Mouse (Mus musculus): ENCODE measurements around the gene Cyp4f13. TPM values are rescaled to one million over a fixed set of nuclear protein-coding genes. Genes with fewer than 3 reads are reported as not detected.

The Cyp4f13 gene
- total RNA-seq, 1 experiment, result 15.2 TPM

DNA sequence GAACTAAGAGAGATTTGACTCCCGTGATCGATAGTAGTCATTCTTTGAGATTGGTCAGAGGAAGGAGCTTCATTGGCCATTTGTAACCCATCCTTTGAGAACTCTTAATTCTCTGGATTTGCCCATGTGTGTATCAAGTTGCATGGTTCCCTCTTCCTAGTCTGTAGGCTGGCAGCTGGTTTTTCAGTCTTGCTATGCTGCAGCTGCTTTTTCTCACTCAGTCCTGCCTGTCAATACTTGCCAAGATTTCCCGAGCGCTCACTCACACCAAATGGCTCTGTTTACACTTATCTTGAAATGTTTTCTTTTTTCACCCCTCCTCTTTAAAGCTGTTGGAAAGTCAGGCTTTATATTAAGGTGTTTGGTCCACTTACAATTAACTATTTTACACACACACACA is 34.2 kb upstream of the Cyp4f13 start:
- no peak overlapping the region for H3K9ac ChIP-seq (ENCODE audit: insufficient read depth, low read depth, low read length, poor library complexity, severe bottlenecking)
- in situ Hi-C loops (cut with MboI; ENCODE audit: low sequenced_read_pairs in 2 of 2, unreplicated experiment in 2 of 2), result no loop called here
- no peak overlapping the region for H3K4me3 ChIP-seq (ENCODE audit: insufficient read depth in 1 of 2, low read depth in 1 of 2, low read length in 2 of 2, poor library complexity in 1 of 2, severe bottlenecking in 1 of 2)
- TF ChIP-seq ZNF384 (IDR thresholded peaks at IDR 0.05; ENCODE audit: low read depth, low read length) (no peak), ZC3H11A (IDR thresholded peaks at IDR 0.05; ENCODE audit: borderline replicate concordance, low read depth, low read length) (no peak), MAFK (IDR thresholded peaks at IDR 0.05; ENCODE audit: insufficient read depth, low read depth, low read length) (no peak), CHD2 (IDR thresholded peaks at IDR 0.05; ENCODE audit: low read depth, low read length) (no peak), HCFC1 (IDR thresholded peaks at IDR 0.05; ENCODE audit: borderline replicate concordance, insufficient read depth, low read length) (no peak)
- no peak overlapping the region for H3K27ac ChIP-seq (ENCODE audit: insufficient read depth, low read depth, low read length, poor library complexity, severe bottlenecking)
- no peaks in the 10 kb centered on the region for H3K9me3 ChIP-seq (ENCODE audit: control insufficient read depth, insufficient read depth, low read depth, low read length)
- DNase-seq (ENCODE audit: low read depth, low spot score), result no peak
- H3K4me1 ChIP-seq (ENCODE audit: control insufficient read depth in 2 of 2, insufficient read depth in 2 of 2, low read length in 2 of 2, poor library complexity in 1 of 2), result no peaks in the 10 kb centered on the region
- H3K36me3 ChIP-seq (ENCODE audit: control insufficient read depth, insufficient read depth, low read length, poor library complexity, severe bottlenecking), result peaks cover 8% of the 10 kb centered on the region

GRCm38 (mm10) chr17:32965623-32966290 is 18.6 kb upstream of the Cyp4f13 start, which contains the start of gene Zfp472:
Gene Zfp472, plus strand, starts transcription at chr17:32965814.
- Histone ChIP-seq H3K4me3 (ENCODE audit: insufficient read depth in 1 of 2, low read depth in 1 of 2, low read length in 2 of 2, poor library complexity in 1 of 2, severe bottlenecking in 1 of 2) (peak within 1 kb of the TSS; percentile 91 to 93), H3K9me3 (ENCODE audit: control insufficient read depth, insufficient read depth, low read depth, low read length) (no peaks in the 10 kb centered on the region), H3K4me1 (ENCODE audit: control insufficient read depth in 2 of 2, insufficient read depth in 2 of 2, low read length in 2 of 2, poor library complexity in 1 of 2) (no peaks in the 10 kb centered on the region), H3K9ac (ENCODE audit: insufficient read depth, low read depth, low read length, poor library complexity, severe bottlenecking) (peak within 1 kb of the TSS; percentile 89), H3K36me3 (ENCODE audit: control insufficient read depth, insufficient read depth, low read length, poor library complexity, severe bottlenecking) (no peaks in the 10 kb centered on the region), H3K27ac (ENCODE audit: insufficient read depth, low read depth, low read length, poor library complexity, severe bottlenecking) (peak within 1 kb of the TSS; percentile 40)
- DNase-seq (ENCODE audit: low read depth, low spot score), result peak; percentile 90
- in situ Hi-C loops (cut with MboI; ENCODE audit: low sequenced_read_pairs in 2 of 2, unreplicated experiment in 2 of 2), result no loop called here
- TF ChIP-seq MAFK (IDR thresholded peaks at IDR 0.05; ENCODE audit: insufficient read depth, low read depth, low read length) (no peak), HCFC1 (IDR thresholded peaks at IDR 0.05; ENCODE audit: borderline replicate concordance, insufficient read depth, low read length) (peak; percentile 76), CHD2 (IDR thresholded peaks at IDR 0.05; ENCODE audit: low read depth, low read length) (peak; percentile 92), ZNF384 (IDR thresholded peaks at IDR 0.05; ENCODE audit: low read depth, low read length) (no peak), ZC3H11A (IDR thresholded peaks at IDR 0.05; ENCODE audit: borderline replicate concordance, low read depth, low read length) (0 out of 2 replicates have a peak, but pooled peaks have one; percentile 8)

GRCm38 (mm10) chr17:32965253-32965622 is 18.0 kb upstream of the Cyp4f13 start:
- DNase-seq (ENCODE audit: low read depth, low spot score), result no peak
- peak overlapping the region; percentile 91 to 93 for H3K4me3 ChIP-seq (ENCODE audit: insufficient read depth in 1 of 2, low read depth in 1 of 2, low read length in 2 of 2, poor library complexity in 1 of 2, severe bottlenecking in 1 of 2)
- H3K27ac ChIP-seq (ENCODE audit: insufficient read depth, low read depth, low read length, poor library complexity, severe bottlenecking), result 0 out of 2 replicates have a peak overlapping the region, but pooled peaks have one; percentile 27
- no peaks in the 10 kb centered on the region for H3K9me3 ChIP-seq (ENCODE audit: control insufficient read depth, insufficient read depth, low read depth, low read length)
- TF ChIP-seq HCFC1 (IDR thresholded peaks at IDR 0.05; ENCODE audit: borderline replicate concordance, insufficient read depth, low read length) (no peak), MAFK (IDR thresholded peaks at IDR 0.05; ENCODE audit: insufficient read depth, low read depth, low read length) (no peak), ZNF384 (IDR thresholded peaks at IDR 0.05; ENCODE audit: low read depth, low read length) (no peak), ZC3H11A (IDR thresholded peaks at IDR 0.05; ENCODE audit: borderline replicate concordance, low read depth, low read length) (no peak), CHD2 (IDR thresholded peaks at IDR 0.05; ENCODE audit: low read depth, low read length) (no peak)
- in situ Hi-C loops (cut with MboI; ENCODE audit: low sequenced_read_pairs in 2 of 2, unreplicated experiment in 2 of 2), result no loop called here
- no peaks in the 10 kb centered on the region for H3K36me3 ChIP-seq (ENCODE audit: control insufficient read depth, insufficient read depth, low read length, poor library complexity, severe bottlenecking)
- peak overlapping the region; percentile 76 for H3K9ac ChIP-seq (ENCODE audit: insufficient read depth, low read depth, low read length, poor library complexity, severe bottlenecking)
- no peaks in the 10 kb centered on the region for H3K4me1 ChIP-seq (ENCODE audit: control insufficient read depth in 2 of 2, insufficient read depth in 2 of 2, low read length in 2 of 2, poor library complexity in 1 of 2)

- H3K9ac ChIP-seq (ENCODE audit: insufficient read depth, low read depth, low read length, poor library complexity, severe bottlenecking), result 0 out of 2 replicates have a peak overlapping the region, but pooled peaks have one; percentile 45
- no peaks in the 10 kb centered on the region for H3K36me3 ChIP-seq (ENCODE audit: control insufficient read depth, insufficient read depth, low read length, poor library complexity, severe bottlenecking)
- no peaks in the 10 kb centered on the region for H3K9me3 ChIP-seq (ENCODE audit: control insufficient read depth, insufficient read depth, low read depth, low read length)
- peak overlapping the region; percentile 47 to 62 for H3K4me3 ChIP-seq (ENCODE audit: insufficient read depth in 1 of 2, low read depth in 1 of 2, low read length in 2 of 2, poor library complexity in 1 of 2, severe bottlenecking in 1 of 2)
- H3K4me1 ChIP-seq (ENCODE audit: control insufficient read depth in 2 of 2, insufficient read depth in 2 of 2, low read length in 2 of 2, poor library complexity in 1 of 2), result peaks cover 0 to 11% of the 10 kb centered on the region in 2 experiments; a peak in 2 of 4 replicates
- TF ChIP-seq ZNF384 (IDR thresholded peaks at IDR 0.05; ENCODE audit: low read depth, low read length) (no peak), HCFC1 (IDR thresholded peaks at IDR 0.05; ENCODE audit: borderline replicate concordance, insufficient read depth, low read length) (0 out of 2 replicates have a peak, but pooled peaks have one; percentile 24), MAFK (IDR thresholded peaks at IDR 0.05; ENCODE audit: insufficient read depth, low read depth, low read length) (peak; percentile 33; the same call in 1 of the 2 replicates), CHD2 (IDR thresholded peaks at IDR 0.05; ENCODE audit: low read depth, low read length) (no peak), ZC3H11A (IDR thresholded peaks at IDR 0.05; ENCODE audit: borderline replicate concordance, low read depth, low read length) (peak; percentile 62; the same call in 1 of the 2 replicates)
- peak; percentile 95 for DNase-seq (ENCODE audit: low read depth, low spot score)
- in situ Hi-C loops (cut with MboI; ENCODE audit: low sequenced_read_pairs in 2 of 2, unreplicated experiment in 2 of 2), result no loop called here
- H3K27ac ChIP-seq (ENCODE audit: insufficient read depth, low read depth, low read length, poor library complexity, severe bottlenecking), result no peak overlapping the region
These were observed 4.2 kb upstream of the Cyp4f13 start for GRCm38 (mm10) chr17:32951441-32951840.

Measured in ES-E14 (cell line).